Mouse (Mus musculus): ENCODE results near the gene Oprm1. TPM values are rescaled to one million over a fixed set of nuclear protein-coding genes. Genes with fewer than 3 reads are reported as not detected.

Gene Oprm1
- polyA plus RNA-seq, 1 experiment from 2014 or later: 0.08 TPM

GRCm38 (mm10) chr10:6936671-6937425 is 178.5 kb downstream of the Oprm1 start:
- no peak overlapping the region for H3K9ac ChIP-seq (ENCODE audit: low read depth, low read length)
- H3K4me3 ChIP-seq (ENCODE audit: low read depth, low read length): no peak overlapping the region
- no peak overlapping the region for H3K27ac ChIP-seq (ENCODE audit: low read depth, low read length)
- H3K9me3 ChIP-seq (ENCODE audit: control insufficient read depth, low read length): no peaks in the 10 kb centered on the region
- H3K4me1 ChIP-seq (replicated peaks; ENCODE audit: control insufficient read depth, insufficient read depth, low read length): no peaks in the 10 kb centered on the region
- H3K36me3 ChIP-seq (ENCODE audit: control insufficient read depth, insufficient read depth, low read length): no peaks in the 10 kb centered on the region
- WGBS: 77% methylated on average over 4 of the region's 4 CpGs
- H3K4me2 ChIP-seq: no peak overlapping the region
- ATAC-seq (replicated peaks; ENCODE audit: low FRiP score) (no peak), DNase-seq (ENCODE audit: low spot score) (no peak)
- H3K27me3 ChIP-seq (replicated peaks; ENCODE audit: control insufficient read depth, insufficient read depth, low read length): no peaks in the 10 kb centered on the region

- H3K36me3 ChIP-seq (ENCODE audit: control insufficient read depth, insufficient read depth, low read length): no peaks in the 10 kb centered on the region
- H3K4me3 ChIP-seq (ENCODE audit: low read depth, low read length): no peak overlapping the region
- no peak overlapping the region for H3K9ac ChIP-seq (ENCODE audit: low read depth, low read length)
- no peaks in the 10 kb centered on the region for H3K4me1 ChIP-seq (replicated peaks; ENCODE audit: control insufficient read depth, insufficient read depth, low read length)
- WGBS: 53% methylated on average over 1 of the region's 1 CpGs
- ATAC-seq (replicated peaks; ENCODE audit: low FRiP score): no peak
- no peak for DNase-seq (ENCODE audit: low spot score)
- no peak overlapping the region for H3K27ac ChIP-seq (ENCODE audit: low read depth, low read length)
- H3K9me3 ChIP-seq (ENCODE audit: control insufficient read depth, low read length): no peaks in the 10 kb centered on the region
- no peak overlapping the region for H3K4me2 ChIP-seq
- no peaks in the 10 kb centered on the region for H3K27me3 ChIP-seq (replicated peaks; ENCODE audit: control insufficient read depth, insufficient read depth, low read length)
Measured at GRCm38 (mm10) chr10:6953115-6953514, 194.8 kb downstream of the Oprm1 start.

- Histone ChIP-seq H3K27me3 (replicated peaks; ENCODE audit: control insufficient read depth, insufficient read depth, low read length) (no peaks in the 10 kb centered on the region), H3K4me2 (no peak overlapping the region)
Measured at GRCm38 (mm10) chr10:6954533-6954932, 196.2 kb downstream of the Oprm1 start.

GRCm38 (mm10) chr10:6956357-6956756 is 198.1 kb downstream of the Oprm1 start:
- no peak for ATAC-seq (replicated peaks; ENCODE audit: low FRiP score)
- WGBS: 58% methylated on average over 2 of the region's 2 CpGs
- Histone ChIP-seq H3K4me2 (no peak overlapping the region), H3K4me1 (replicated peaks; ENCODE audit: control insufficient read depth, insufficient read depth, low read length) (no peaks in the 10 kb centered on the region), H3K36me3 (ENCODE audit: control insufficient read depth, insufficient read depth, low read length) (no peaks in the 10 kb centered on the region), H3K4me3 (ENCODE audit: low read depth, low read length) (no peak overlapping the region), H3K27me3 (replicated peaks; ENCODE audit: control insufficient read depth, insufficient read depth, low read length) (no peaks in the 10 kb centered on the region), H3K9ac (ENCODE audit: low read depth, low read length) (no peak overlapping the region), H3K27ac (ENCODE audit: low read depth, low read length) (no peak overlapping the region), H3K9me3 (ENCODE audit: control insufficient read depth, low read length) (no peaks in the 10 kb centered on the region)
- DNase-seq (ENCODE audit: low spot score): no peak

More at GRCm38 (mm10) chr10:6954533-6954932, 196.2 kb downstream of the Oprm1 start:
- Histone ChIP-seq H3K4me1 (replicated peaks; ENCODE audit: control insufficient read depth, insufficient read depth, low read length) (no peaks in the 10 kb centered on the region), H3K4me3 (ENCODE audit: low read depth, low read length) (no peak overlapping the region), H3K9me3 (ENCODE audit: control insufficient read depth, low read length) (no peaks in the 10 kb centered on the region), H3K9ac (ENCODE audit: low read depth, low read length) (no peak overlapping the region), H3K36me3 (ENCODE audit: control insufficient read depth, insufficient read depth, low read length) (no peaks in the 10 kb centered on the region), H3K27ac (ENCODE audit: low read depth, low read length) (no peak overlapping the region)
- no peak for DNase-seq (ENCODE audit: low spot score)
- no peak for ATAC-seq (replicated peaks; ENCODE audit: low FRiP score)

GRCm38 (mm10) chr10:6958791-6959190 is 200.5 kb downstream of the Oprm1 start:
- Histone ChIP-seq H3K4me3 (ENCODE audit: low read depth, low read length) (no peak overlapping the region), H3K9ac (ENCODE audit: low read depth, low read length) (no peak overlapping the region), H3K4me2 (no peak overlapping the region), H3K9me3 (ENCODE audit: control insufficient read depth, low read length) (no peaks in the 10 kb centered on the region), H3K36me3 (ENCODE audit: control insufficient read depth, insufficient read depth, low read length) (no peaks in the 10 kb centered on the region), H3K4me1 (replicated peaks; ENCODE audit: control insufficient read depth, insufficient read depth, low read length) (no peaks in the 10 kb centered on the region), H3K27me3 (replicated peaks; ENCODE audit: control insufficient read depth, insufficient read depth, low read length) (no peaks in the 10 kb centered on the region), H3K27ac (ENCODE audit: low read depth, low read length) (no peak overlapping the region)
- WGBS: 77% methylated on average over 5 of the region's 5 CpGs
- ATAC-seq (replicated peaks; ENCODE audit: low FRiP score) (no peak), DNase-seq (ENCODE audit: low spot score) (no peak)

- no peak overlapping the region for H3K27ac ChIP-seq (ENCODE audit: low read depth, low read length)
- no peak overlapping the region for H3K9ac ChIP-seq (ENCODE audit: low read depth, low read length)
- WGBS: 76% methylated on average over 8 of the region's 8 CpGs
- H3K4me3 ChIP-seq (ENCODE audit: low read depth, low read length): no peak overlapping the region
- DNase-seq (ENCODE audit: low spot score) (no peak), ATAC-seq (replicated peaks; ENCODE audit: low FRiP score) (no peak)
- H3K36me3 ChIP-seq (ENCODE audit: control insufficient read depth, insufficient read depth, low read length): no peaks in the 10 kb centered on the region
- H3K27me3 ChIP-seq (replicated peaks; ENCODE audit: control insufficient read depth, insufficient read depth, low read length): no peaks in the 10 kb centered on the region
- H3K9me3 ChIP-seq (ENCODE audit: control insufficient read depth, low read length): no peaks in the 10 kb centered on the region
- H3K4me1 ChIP-seq (replicated peaks; ENCODE audit: control insufficient read depth, insufficient read depth, low read length): no peaks in the 10 kb centered on the region
- no peak overlapping the region for H3K4me2 ChIP-seq
Measured at GRCm38 (mm10) chr10:6967588-6968242, 209.4 kb downstream of the Oprm1 start.

- Histone ChIP-seq H3K27me3 (replicated peaks; ENCODE audit: control insufficient read depth, insufficient read depth, low read length) (no peaks in the 10 kb centered on the region), H3K9me3 (ENCODE audit: control insufficient read depth, low read length) (no peaks in the 10 kb centered on the region), H3K27ac (ENCODE audit: low read depth, low read length) (no peak overlapping the region), H3K4me3 (ENCODE audit: low read depth, low read length) (no peak overlapping the region), H3K4me1 (replicated peaks; ENCODE audit: control insufficient read depth, insufficient read depth, low read length) (no peaks in the 10 kb centered on the region), H3K4me2 (no peak overlapping the region), H3K36me3 (ENCODE audit: control insufficient read depth, insufficient read depth, low read length) (no peaks in the 10 kb centered on the region), H3K9ac (ENCODE audit: low read depth, low read length) (no peak overlapping the region)
- no peak; the same call in 1 of the 2 replicates for ATAC-seq (replicated peaks; ENCODE audit: low FRiP score)
- 66% methylated on average over 1 of the region's 1 CpGs for WGBS
- DNase-seq (ENCODE audit: low spot score): no peak
Measured at GRCm38 (mm10) chr10:6968334-6968733, 210.0 kb downstream of the Oprm1 start.

GRCm38 (mm10) chr10:6977843-6978242 is 219.5 kb downstream of the Oprm1 start:
- Histone ChIP-seq H3K9ac (ENCODE audit: low read depth, low read length) (no peak overlapping the region), H3K9me3 (ENCODE audit: control insufficient read depth, low read length) (no peaks in the 10 kb centered on the region), H3K4me2 (no peak overlapping the region), H3K4me3 (ENCODE audit: low read depth, low read length) (no peak overlapping the region), H3K4me1 (replicated peaks; ENCODE audit: control insufficient read depth, insufficient read depth, low read length) (no peaks in the 10 kb centered on the region), H3K27me3 (replicated peaks; ENCODE audit: control insufficient read depth, insufficient read depth, low read length) (no peaks in the 10 kb centered on the region), H3K36me3 (ENCODE audit: control insufficient read depth, insufficient read depth, low read length) (no peaks in the 10 kb centered on the region), H3K27ac (ENCODE audit: low read depth, low read length) (no peak overlapping the region)
- WGBS: 63% methylated on average over 2 of the region's 2 CpGs
- DNase-seq (ENCODE audit: low spot score) (no peak), ATAC-seq (replicated peaks; ENCODE audit: low FRiP score) (no peak)

- Histone ChIP-seq H3K4me2 (no peak overlapping the region), H3K27me3 (replicated peaks; ENCODE audit: control insufficient read depth, insufficient read depth, low read length) (no peaks in the 10 kb centered on the region), H3K4me3 (ENCODE audit: low read depth, low read length) (no peak overlapping the region), H3K9me3 (ENCODE audit: control insufficient read depth, low read length) (no peaks in the 10 kb centered on the region), H3K9ac (ENCODE audit: low read depth, low read length) (no peak overlapping the region), H3K36me3 (ENCODE audit: control insufficient read depth, insufficient read depth, low read length) (no peaks in the 10 kb centered on the region), H3K4me1 (replicated peaks; ENCODE audit: control insufficient read depth, insufficient read depth, low read length) (no peaks in the 10 kb centered on the region), H3K27ac (ENCODE audit: low read depth, low read length) (no peak overlapping the region)
- WGBS: 85% methylated on average over 1 of the region's 1 CpGs
- no peak for DNase-seq (ENCODE audit: low spot score)
- no peak for ATAC-seq (replicated peaks; ENCODE audit: low FRiP score)
Measured at GRCm38 (mm10) chr10:6978733-6979132, 220.4 kb downstream of the Oprm1 start.

Measured in liver, embryonic 11.5 days (tissue).